Mouse (Mus musculus): Measurements from ENCODE around the gene Tstd2. TPM values are rescaled to one million over a fixed set of nuclear protein-coding genes. Genes with fewer than 3 reads are reported as not detected.

Tstd2 gene
- total RNA-seq (2021) = 10 to 100 TPM; 29.4 to 29.5 TPM
- long read RNA-seq, experiment 1, partial matches to known transcripts = 6 of 10 reads
- long read RNA-seq, experiment 1, other reads (novel, unspliced or antisense) = 3 of 10 reads
- long read RNA-seq, experiment 2, partial matches to known transcripts = 1 of 6 reads
- long read RNA-seq, experiment 2, other reads (novel, unspliced or antisense) = 2 of 6 reads

GRCm38 (mm10) chr4:46138287-46139222, at the start of gene Tstd2, which contains the start of gene Ncbp1:
Gene Tstd2 (minus strand): TSS chr4:46138694.
Gene Ncbp1 (plus strand): TSS chr4:46138613.
- peak; percentile 94 to 95 for DNase-seq

GRCm38 (mm10) chr4:46186466-46186865, 48.0 kb upstream of the Tstd2 start:
- no peak for DNase-seq

- DNase-seq = no peak
Observed at GRCm38 (mm10) chr4:46185890-46186289, 47.4 kb upstream of the Tstd2 start.

GRCm38 (mm10) chr4:46185423-46185822, 46.9 kb upstream of the Tstd2 start:
- DNase-seq = no peak

- DNase-seq = no peak
Observed at GRCm38 (mm10) chr4:46182181-46182580, 43.7 kb upstream of the Tstd2 start.

GRCm38 (mm10) chr4:46181168-46181567, 42.7 kb upstream of the Tstd2 start:
- DNase-seq = no peak

- no peak for DNase-seq
Observed at GRCm38 (mm10) chr4:46177496-46177895, 39.0 kb upstream of the Tstd2 start.

GRCm38 (mm10) chr4:46177018-46177417, 38.5 kb upstream of the Tstd2 start:
- DNase-seq = no peak

- DNase-seq = no peak
Observed at GRCm38 (mm10) chr4:46176313-46176712, 37.8 kb upstream of the Tstd2 start.

- DNase-seq = no peak
Observed at GRCm38 (mm10) chr4:46171761-46172160, 33.3 kb upstream of the Tstd2 start.

- no peak for DNase-seq
Observed at GRCm38 (mm10) chr4:46165831-46166230, 27.3 kb upstream of the Tstd2 start.

- DNase-seq = no peak
Observed at GRCm38 (mm10) chr4:46164027-46164426, 25.5 kb upstream of the Tstd2 start.

- DNase-seq = no peak
Observed at GRCm38 (mm10) chr4:46151903-46152544, 13.5 kb upstream of the Tstd2 start.

GRCm38 (mm10) chr4:46146881-46147280, 8.4 kb upstream of the Tstd2 start:
- no peak for DNase-seq

- DNase-seq = no peak
Observed at GRCm38 (mm10) chr4:46144323-46144722, 5.8 kb upstream of the Tstd2 start.

GRCm38 (mm10) chr4:46137629-46138286, 736 bp downstream of the Tstd2 start:
- DNase-seq = no peak

GRCm38 (mm10) chr4:46131791-46132190, 6.7 kb downstream of the Tstd2 start:
- no peak for DNase-seq

- peak; percentile 54 to 62 for DNase-seq
Observed at GRCm38 (mm10) chr4:46130221-46130620, 8.3 kb downstream of the Tstd2 start.

- no peak for DNase-seq
Observed at GRCm38 (mm10) chr4:46129311-46130004, 9.0 kb downstream of the Tstd2 start.

- DNase-seq = peak; percentile 78 to 79
Observed at GRCm38 (mm10) chr4:46126541-46126940, 12.0 kb downstream of the Tstd2 start.

GRCm38 (mm10) chr4:46123358-46123757, 15.1 kb downstream of the Tstd2 start:
- no peak for DNase-seq

- no peak for DNase-seq
Observed at GRCm38 (mm10) chr4:46120767-46121166, 17.7 kb downstream of the Tstd2 start.

All from adrenal gland, postnatal 36 days (tissue).